Mouse (Mus musculus): ENCODE measurements around the gene 3110082J24Rik. TPM values are rescaled to one million over a fixed set of nuclear protein-coding genes. Genes with fewer than 3 reads are reported as not detected.
A peak's percentile ranks its signal among the peaks of the same experiment; 100 is the strongest.

The 3110082J24Rik gene
- polyA plus RNA-seq, 1 experiment from 2014 or later, result not detected

DNA sequence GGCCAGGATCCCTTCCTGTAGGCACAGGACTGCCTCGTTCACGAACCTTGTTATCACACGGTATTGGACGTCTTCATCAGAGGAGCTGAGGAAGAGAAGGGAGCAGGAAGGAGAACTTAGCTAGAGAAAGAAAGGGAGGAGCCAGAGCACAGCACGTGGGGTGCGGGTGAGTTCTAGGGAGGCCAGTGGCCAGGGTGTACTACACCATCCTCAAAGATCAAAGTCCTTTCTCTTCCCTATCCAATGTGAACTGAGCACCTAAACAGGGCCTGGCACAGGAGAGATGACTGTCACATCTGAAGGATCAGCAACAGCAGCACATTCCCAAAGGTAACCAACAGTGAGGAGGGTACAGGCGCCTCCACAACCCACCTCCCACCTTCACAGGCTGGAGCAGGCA is 14.2 kb upstream of the 3110082J24Rik start:
- WGBS, result 83% methylated on average over 7 of the region's 7 CpGs
- no peak overlapping the region for H3K27ac ChIP-seq (ENCODE audit: low read length)
- H3K9me3 ChIP-seq (ENCODE audit: low read length), result no peaks in the 10 kb centered on the region
- no peak overlapping the region for H3K9ac ChIP-seq (replicated peaks; ENCODE audit: low read length)
- no peak overlapping the region for H3K4me2 ChIP-seq (replicated peaks; ENCODE audit: low read depth, low read length)
- peaks cover 60% of the 10 kb centered on the region for H3K36me3 ChIP-seq (ENCODE audit: insufficient read depth, low read length)
- no peaks in the 10 kb centered on the region for H3K27me3 ChIP-seq (ENCODE audit: insufficient read depth, low read length)
- H3K4me1 ChIP-seq (ENCODE audit: insufficient read depth, low read length), result no peaks in the 10 kb centered on the region; the same call in 1 of the 2 replicates
- no peak for ATAC-seq (ENCODE audit: low FRiP score, low TSS enrichment)
- no peak overlapping the region for H3K4me3 ChIP-seq (ENCODE audit: low read length)

- ATAC-seq (ENCODE audit: low FRiP score, low TSS enrichment), result peak; percentile 70
- Histone ChIP-seq H3K27ac (ENCODE audit: low read length) (peak overlapping the region; percentile 18; the same call in 1 of the 2 replicates), H3K4me2 (replicated peaks; ENCODE audit: low read depth, low read length) (no peak overlapping the region), H3K9me3 (ENCODE audit: low read length) (no peaks in the 10 kb centered on the region), H3K36me3 (ENCODE audit: insufficient read depth, low read length) (peaks cover 54% of the 10 kb centered on the region), H3K4me3 (ENCODE audit: low read length) (no peak overlapping the region), H3K4me1 (ENCODE audit: insufficient read depth, low read length) (peaks cover under 1% of the 10 kb centered on the region), H3K27me3 (ENCODE audit: insufficient read depth, low read length) (peaks cover 5% of the 10 kb centered on the region), H3K9ac (replicated peaks; ENCODE audit: low read length) (no peak overlapping the region)
- WGBS, result 49% methylated on average over 6 of the region's 6 CpGs
Observed at GRCm38 (mm10) chr5:30119163-30119562, 13.3 kb upstream of the 3110082J24Rik start.

DNA sequence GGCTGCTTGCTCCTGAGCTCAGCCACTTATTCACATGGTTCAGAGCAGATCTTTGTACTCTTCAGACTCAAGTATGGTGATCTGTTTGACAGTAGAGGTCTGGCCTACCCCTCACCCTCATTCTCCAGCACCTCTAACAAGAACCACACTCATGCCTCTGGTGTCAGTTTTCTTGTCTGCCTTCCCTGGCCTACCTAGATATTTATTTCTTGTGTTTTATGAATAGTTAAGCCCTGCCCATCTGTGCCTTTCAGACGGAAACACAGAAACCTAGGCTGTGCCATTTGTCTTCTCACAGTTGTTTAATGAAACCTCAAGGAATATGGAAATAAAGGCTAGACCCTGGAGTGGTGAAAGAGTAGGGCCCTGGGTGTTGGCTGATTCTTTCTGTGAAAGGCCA is 12.1 kb upstream of the 3110082J24Rik start:
- H3K4me1 ChIP-seq (ENCODE audit: insufficient read depth, low read length), result peaks cover 7% of the 10 kb centered on the region
- no peaks in the 10 kb centered on the region for H3K9me3 ChIP-seq (ENCODE audit: low read length)
- WGBS, result 72% methylated on average over 1 of the region's 1 CpGs
- peaks cover 5% of the 10 kb centered on the region for H3K27me3 ChIP-seq (ENCODE audit: insufficient read depth, low read length)
- H3K4me3 ChIP-seq (ENCODE audit: low read length), result no peak overlapping the region
- no peak for ATAC-seq (ENCODE audit: low FRiP score, low TSS enrichment)
- H3K9ac ChIP-seq (replicated peaks; ENCODE audit: low read length), result no peak overlapping the region
- H3K4me2 ChIP-seq (replicated peaks; ENCODE audit: low read depth, low read length), result no peak overlapping the region
- peaks cover 44% of the 10 kb centered on the region for H3K36me3 ChIP-seq (ENCODE audit: insufficient read depth, low read length)
- H3K27ac ChIP-seq (ENCODE audit: low read length), result no peak overlapping the region

DNA sequence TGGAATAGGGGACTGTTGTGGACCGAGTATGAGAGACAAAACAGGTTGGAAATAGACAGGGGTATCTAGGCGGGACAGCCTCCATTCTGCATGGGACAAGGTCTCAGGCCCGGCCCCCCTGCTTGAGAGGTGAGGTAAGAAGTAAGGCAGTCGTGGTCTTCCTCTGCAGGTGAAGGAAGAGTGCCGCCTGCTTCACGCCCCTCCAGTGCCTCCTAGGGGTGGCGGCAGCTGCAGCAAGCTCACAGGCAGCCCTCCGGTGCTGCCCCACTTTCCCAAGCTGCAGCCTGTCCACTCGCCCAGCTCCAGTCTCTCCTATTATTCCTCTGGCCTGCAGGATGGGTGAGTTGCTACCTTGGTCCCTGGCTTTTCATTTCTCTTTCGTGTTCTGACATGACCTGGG is 9.8 kb upstream of the 3110082J24Rik start:
- no peak for ATAC-seq (ENCODE audit: low FRiP score, low TSS enrichment)
- H3K27me3 ChIP-seq (ENCODE audit: insufficient read depth, low read length), result peaks cover 15% of the 10 kb centered on the region

GRCm38 (mm10) chr5:30114761-30115140 is 8.9 kb upstream of the 3110082J24Rik start:
- Histone ChIP-seq H3K4me3 (ENCODE audit: low read length) (peak overlapping the region; percentile 60), H3K27me3 (ENCODE audit: insufficient read depth, low read length) (peaks cover 15% of the 10 kb centered on the region), H3K4me2 (replicated peaks; ENCODE audit: low read depth, low read length) (peak overlapping the region; percentile 94), H3K9me3 (ENCODE audit: low read length) (no peaks in the 10 kb centered on the region), H3K4me1 (ENCODE audit: insufficient read depth, low read length) (peaks cover 28% of the 10 kb centered on the region), H3K9ac (replicated peaks; ENCODE audit: low read length) (peak overlapping the region; percentile 73), H3K27ac (ENCODE audit: low read length) (no peak overlapping the region), H3K36me3 (ENCODE audit: insufficient read depth, low read length) (peaks cover 15% of the 10 kb centered on the region; the same call in 1 of the 2 replicates)
- 1% methylated on average over 28 of the region's 28 CpGs for WGBS
- ATAC-seq (ENCODE audit: low FRiP score, low TSS enrichment), result no peak; the same call in 1 of the 2 replicates

More for the DNA sequence above, 9.8 kb upstream of the 3110082J24Rik start:
- no peak overlapping the region for H3K4me2 ChIP-seq (replicated peaks; ENCODE audit: low read depth, low read length)
- no peak overlapping the region for H3K9ac ChIP-seq (replicated peaks; ENCODE audit: low read length)
- H3K4me3 ChIP-seq (ENCODE audit: low read length), result no peak overlapping the region
- H3K27ac ChIP-seq (ENCODE audit: low read length), result no peak overlapping the region
- peaks cover 18% of the 10 kb centered on the region for H3K4me1 ChIP-seq (ENCODE audit: insufficient read depth, low read length)
- no peaks in the 10 kb centered on the region for H3K9me3 ChIP-seq (ENCODE audit: low read length)
- WGBS, result 33% methylated on average over 10 of the region's 10 CpGs
- H3K36me3 ChIP-seq (ENCODE audit: insufficient read depth, low read length), result peaks cover 21% of the 10 kb centered on the region; the same call in 1 of the 2 replicates

- Histone ChIP-seq H3K9me3 (ENCODE audit: low read length) (no peaks in the 10 kb centered on the region), H3K4me3 (ENCODE audit: low read length) (peak overlapping the region; percentile 60), H3K9ac (replicated peaks; ENCODE audit: low read length) (peak overlapping the region; percentile 73), H3K4me1 (ENCODE audit: insufficient read depth, low read length) (peaks cover 28% of the 10 kb centered on the region), H3K36me3 (ENCODE audit: insufficient read depth, low read length) (peaks cover 15% of the 10 kb centered on the region; the same call in 1 of the 2 replicates), H3K27me3 (ENCODE audit: insufficient read depth, low read length) (peaks cover 15% of the 10 kb centered on the region), H3K27ac (ENCODE audit: low read length) (no peak overlapping the region), H3K4me2 (replicated peaks; ENCODE audit: low read depth, low read length) (peak overlapping the region; percentile 94)
- WGBS, result under 1% methylated on average over 103 of the region's 103 CpGs
- peak; percentile 76 for ATAC-seq (ENCODE audit: low FRiP score, low TSS enrichment)
Observed at GRCm38 (mm10) chr5:30113881-30114760, 8.2 kb upstream of the 3110082J24Rik start.

- no peak for ATAC-seq (ENCODE audit: low FRiP score, low TSS enrichment)
- no peak overlapping the region for H3K27ac ChIP-seq (ENCODE audit: low read length)
Observed at GRCm38 (mm10) chr5:30112533-30113068, 6.7 kb upstream of the 3110082J24Rik start.

GRCm38 (mm10) chr5:30111771-30112170 is 5.9 kb upstream of the 3110082J24Rik start:
- Histone ChIP-seq H3K4me1 (ENCODE audit: insufficient read depth, low read length) (peaks cover 39% of the 10 kb centered on the region), H3K36me3 (ENCODE audit: insufficient read depth, low read length) (0 out of 2 replicates have a peak, but pooled peaks cover 3% of the 10 kb centered on the region), H3K27me3 (ENCODE audit: insufficient read depth, low read length) (peaks cover 22% of the 10 kb centered on the region), H3K4me3 (ENCODE audit: low read length) (no peak overlapping the region), H3K4me2 (replicated peaks; ENCODE audit: low read depth, low read length) (no peak overlapping the region), H3K27ac (ENCODE audit: low read length) (no peak overlapping the region), H3K9ac (replicated peaks; ENCODE audit: low read length) (no peak overlapping the region), H3K9me3 (ENCODE audit: low read length) (no peaks in the 10 kb centered on the region)
- no peak for ATAC-seq (ENCODE audit: low FRiP score, low TSS enrichment)
- 61% methylated on average over 3 of the region's 3 CpGs for WGBS

More at GRCm38 (mm10) chr5:30112533-30113068, 6.7 kb upstream of the 3110082J24Rik start:
- H3K36me3 ChIP-seq (ENCODE audit: insufficient read depth, low read length), result 0 out of 2 replicates have a peak, but pooled peaks cover 5% of the 10 kb centered on the region
- peaks cover 15% of the 10 kb centered on the region for H3K27me3 ChIP-seq (ENCODE audit: insufficient read depth, low read length)
- 85% methylated on average over 3 of the region's 3 CpGs for WGBS
- H3K4me1 ChIP-seq (ENCODE audit: insufficient read depth, low read length), result peaks cover 30% of the 10 kb centered on the region
- no peak overlapping the region for H3K4me3 ChIP-seq (ENCODE audit: low read length)
- H3K9ac ChIP-seq (replicated peaks; ENCODE audit: low read length), result no peak overlapping the region
- H3K9me3 ChIP-seq (ENCODE audit: low read length), result no peaks in the 10 kb centered on the region
- H3K4me2 ChIP-seq (replicated peaks; ENCODE audit: low read depth, low read length), result no peak overlapping the region

DNA sequence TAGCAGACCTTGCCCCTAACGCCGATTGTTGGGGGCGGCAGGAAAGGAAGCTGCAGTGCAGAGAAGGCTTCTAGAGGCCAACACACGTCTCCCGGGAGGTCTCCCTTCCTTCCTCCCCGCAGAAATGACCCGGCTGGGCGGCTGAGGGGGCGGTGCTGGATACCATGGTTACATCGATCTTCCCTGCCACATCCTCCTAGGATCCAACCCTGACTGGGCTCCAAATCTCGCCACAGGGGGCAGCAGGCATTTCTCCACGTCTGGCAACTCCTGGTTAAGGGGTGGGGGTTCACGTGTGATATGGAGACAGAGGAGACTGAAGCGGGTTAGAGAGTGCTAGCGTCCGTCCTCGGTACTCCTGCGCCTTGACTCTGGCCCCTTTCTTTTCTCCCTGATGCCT is 5.2 kb upstream of the 3110082J24Rik start:
- H3K9ac ChIP-seq (replicated peaks; ENCODE audit: low read length), result peak overlapping the region; percentile 44
- WGBS, result under 1% methylated on average over 18 of the region's 18 CpGs

More for the DNA sequence above, 5.2 kb upstream of the 3110082J24Rik start:
- Histone ChIP-seq H3K9me3 (ENCODE audit: low read length) (no peaks in the 10 kb centered on the region), H3K4me1 (ENCODE audit: insufficient read depth, low read length) (peaks cover 43% of the 10 kb centered on the region), H3K4me3 (ENCODE audit: low read length) (peak overlapping the region; percentile 27), H3K36me3 (ENCODE audit: insufficient read depth, low read length) (no peaks in the 10 kb centered on the region), H3K27ac (ENCODE audit: low read length) (no peak overlapping the region), H3K27me3 (ENCODE audit: insufficient read depth, low read length) (peaks cover 29% of the 10 kb centered on the region), H3K4me2 (replicated peaks; ENCODE audit: low read depth, low read length) (peak overlapping the region; percentile 52)
- peak; percentile 17; the same call in 1 of the 2 replicates for ATAC-seq (ENCODE audit: low FRiP score, low TSS enrichment)

Data from kidney, embryonic 16.5 days (tissue).